Mouse (Mus musculus): ENCODE results near the gene Tnni2.
A peak's percentile ranks its signal among the peaks of the same experiment; 100 is the strongest.

The Tnni2 gene

GRCm38 (mm10) chr7:142459299-142459691, 17.7 kb downstream of the Tnni2 start:
- no peak for DNase-seq (ENCODE audit: low spot score in 2 of 2)

- DNase-seq (ENCODE audit: low spot score in 2 of 2), result peak; percentile 66 to 69
These were observed 19.0 kb downstream of the Tnni2 start, which contains the start of gene Lsp1 for GRCm38 (mm10) chr7:142460636-142461077. TSS of gene Lsp1 (plus strand) at chr7:142460809.

GRCm38 (mm10) chr7:142461446-142461845, 19.8 kb downstream of the Tnni2 start:
- peak; percentile 48 to 50 for DNase-seq (ENCODE audit: low spot score in 2 of 2)

GRCm38 (mm10) chr7:142462190-142462589, 20.6 kb downstream of the Tnni2 start:
- no peak for DNase-seq (ENCODE audit: low spot score in 2 of 2)

GRCm38 (mm10) chr7:142462594-142463078, 21.0 kb downstream of the Tnni2 start:
- no peak for DNase-seq (ENCODE audit: low spot score in 2 of 2)

GRCm38 (mm10) chr7:142470171-142470691, 28.6 kb downstream of the Tnni2 start:
- DNase-seq (ENCODE audit: low spot score in 2 of 2), result no peak

- no peak for DNase-seq (ENCODE audit: low spot score in 2 of 2)
These were observed 29.3 kb downstream of the Tnni2 start for GRCm38 (mm10) chr7:142470808-142471413.

GRCm38 (mm10) chr7:142471414-142471861, 29.8 kb downstream of the Tnni2 start:
- no peak for DNase-seq (ENCODE audit: low spot score in 2 of 2)

GRCm38 (mm10) chr7:142471884-142472570, 30.4 kb downstream of the Tnni2 start:
- no peak for DNase-seq (ENCODE audit: low spot score in 2 of 2)

- DNase-seq (ENCODE audit: low spot score in 2 of 2), result no peak
These were observed 31.3 kb downstream of the Tnni2 start for GRCm38 (mm10) chr7:142472936-142473335.

GRCm38 (mm10) chr7:142473476-142473875, 31.9 kb downstream of the Tnni2 start:
- no peak for DNase-seq (ENCODE audit: low spot score in 2 of 2)

- no peak for DNase-seq (ENCODE audit: low spot score in 2 of 2)
These were observed 33.2 kb downstream of the Tnni2 start for GRCm38 (mm10) chr7:142474799-142475198.

- no peak for DNase-seq (ENCODE audit: low spot score in 2 of 2)
These were observed 34.0 kb downstream of the Tnni2 start for GRCm38 (mm10) chr7:142475641-142476040.

GRCm38 (mm10) chr7:142476271-142476670, 34.7 kb downstream of the Tnni2 start:
- DNase-seq (ENCODE audit: low spot score in 2 of 2), result no peak

- DNase-seq (ENCODE audit: low spot score in 2 of 2), result no peak
These were observed 35.3 kb downstream of the Tnni2 start for GRCm38 (mm10) chr7:142476795-142477452.

- DNase-seq (ENCODE audit: low spot score in 2 of 2), result no peak
These were observed 36.4 kb downstream of the Tnni2 start for GRCm38 (mm10) chr7:142478001-142478400.

- no peak for DNase-seq (ENCODE audit: low spot score in 2 of 2)
These were observed 37.0 kb downstream of the Tnni2 start for GRCm38 (mm10) chr7:142478574-142478973.

- no peak for DNase-seq (ENCODE audit: low spot score in 2 of 2)
These were observed 37.7 kb downstream of the Tnni2 start for GRCm38 (mm10) chr7:142479307-142479706.

GRCm38 (mm10) chr7:142479886-142480285, 38.3 kb downstream of the Tnni2 start:
- DNase-seq (ENCODE audit: low spot score in 2 of 2), result no peak

GRCm38 (mm10) chr7:142480661-142481060, 39.1 kb downstream of the Tnni2 start:
- DNase-seq (ENCODE audit: low spot score in 2 of 2), result no peak

GRCm38 (mm10) chr7:142481186-142481567, 39.6 kb downstream of the Tnni2 start:
- DNase-seq (ENCODE audit: low spot score in 2 of 2), result no peak

- no peak for DNase-seq (ENCODE audit: low spot score in 2 of 2)
These were observed 40.1 kb downstream of the Tnni2 start for GRCm38 (mm10) chr7:142481568-142482255.

All from spleen, postnatal 36 days (tissue).